Mouse (Mus musculus) hindbrain, embryonic 11.5 days (tissue): ENCODE results near the gene Eaf1. TPM values are rescaled to one million over a fixed set of nuclear protein-coding genes. Genes with fewer than 3 reads are reported as not detected.
"Not testable (repeated sequence)": the region's sequence is repeated elsewhere in the genome, so short reads cannot be mapped to it uniquely, and the experiment has no call there.

Experiments
- ATAC-seq: fragments of 200-750 bp; cut with Nextera tagmentation; 2 replicates; pipeline ENCODE4 v1.8.0; 2017; ENCODE audit warnings: mild to moderate bottlenecking, moderate TSS enrichment, moderate library complexity; ENCODE audit not compliant: low FRiP score
- DNase-seq: peaks from one replicate; pipeline ENCODE4 v3.0.0-alpha.2; 2015; ENCODE audit warnings: low spot score
- H3K27ac ChIP-seq: fragments of 300-500 bp; sonication (generic); 2 replicates; pipeline ENCODE4 v1.5.1; 2014; ENCODE audit warnings: mild to moderate bottlenecking, low read depth, low read length
- H3K27me3 ChIP-seq: fragments of 300-500 bp; sonication (generic); 2 replicates; pipeline ENCODE4 v1.6.1; 2014; ENCODE audit warnings: mild to moderate bottlenecking, low read length, moderate library complexity, mixed read lengths; ENCODE audit not compliant: control insufficient read depth, insufficient read depth
- H3K36me3 ChIP-seq: fragments of 300-500 bp; sonication (generic); 2 replicates; pipeline ENCODE4 v1.6.1; 2014; ENCODE audit warnings: mild to moderate bottlenecking, low read length, moderate library complexity, mixed read lengths; ENCODE audit not compliant: control insufficient read depth, insufficient read depth
- H3K4me1 ChIP-seq: fragments of 300-500 bp; sonication (generic); replicated peaks from 2 replicates; pipeline ENCODE4 v1.6.1; 2014; ENCODE audit warnings: low read length, mixed read lengths; ENCODE audit not compliant: control insufficient read depth, insufficient read depth
- H3K4me2 ChIP-seq: fragments of 300-500 bp; sonication (generic); replicated peaks from 2 replicates; pipeline ENCODE4 v1.6.1; 2014; ENCODE audit warnings: mild to moderate bottlenecking, low read depth, low read length
- H3K4me3 ChIP-seq: fragments of 300-500 bp; sonication (generic); 2 replicates; pipeline ENCODE4 v1.5.1; 2014; ENCODE audit warnings: low read depth, low read length
- H3K9ac ChIP-seq: fragments of 300-500 bp; sonication (generic); 2 replicates; pipeline ENCODE4 v1.6.1; 2014; ENCODE audit warnings: low read depth, low read length
- H3K9me3 ChIP-seq: fragments of 300-500 bp; sonication (generic); 2 replicates; pipeline ENCODE4 v1.6.1; 2016; ENCODE audit warnings: low read length; ENCODE audit not compliant: control insufficient read depth
- WGBS: fragments of 180-500 bp; shearing (Covaris S2); extraction: QIAGEN DNeasy Blood & Tissue Kit; methylation state at CpG from one replicate; pipeline ENCODE4 v1.1.7; 2014; 5-methylcytosine and 5-hydroxymethylcytosine counted together
- polyA plus RNA-seq: library from polyadenylated mRNA; unstranded; fragments of >200 nt; fragmentation: Nextera tagmentation; extraction: Ambion mirVana; gene quantifications from 2 replicates; pipeline ENCODE4 v1.2.1, GENCODE M21; 2014

Gene Eaf1
- polyA plus RNA-seq: 15.9 and 17.0 TPM in 2 replicates

DNA sequence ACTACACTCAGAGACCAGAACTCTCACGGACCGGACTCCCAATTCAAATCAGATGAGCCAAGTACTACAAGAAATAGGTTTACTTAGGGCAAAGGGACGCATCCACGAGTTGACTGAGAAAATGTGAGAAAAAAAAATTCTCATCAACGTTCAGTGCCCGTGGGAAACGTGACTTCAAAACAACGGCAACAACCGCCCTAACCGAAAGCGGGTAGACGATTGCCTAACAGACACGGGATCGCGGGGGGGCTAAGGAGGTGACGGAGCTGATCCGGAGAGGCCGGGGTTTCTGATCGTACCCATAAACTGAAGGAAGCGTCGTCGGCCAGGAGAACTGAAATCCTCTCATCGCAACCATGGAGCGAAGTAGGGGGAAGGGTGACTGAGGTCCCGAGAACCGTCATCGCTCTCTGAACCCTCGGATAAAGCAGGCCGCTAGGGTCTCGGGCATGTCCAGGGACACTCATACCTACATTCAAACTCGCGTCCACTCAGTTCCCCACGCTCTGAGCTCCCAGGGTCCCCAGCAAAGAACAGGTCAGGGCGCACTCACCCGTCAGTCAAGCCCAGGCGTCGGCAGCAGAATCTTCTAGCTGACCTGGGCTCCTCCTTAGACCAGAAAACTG lies at the start of gene Eaf1:
Eaf1 (plus strand) TSS at position 51 of the 626 bp plus-strand sequence.
- Histone ChIP-seq H3K27me3 (no peaks in the 10 kb centered on the region), H3K27ac (peak within 1 kb of the TSS; percentile 71; the same call in 1 of the 2 replicates), H3K4me1 (peaks cover 9% of the 10 kb centered on the region; the same call in 1 of the 2 replicates), H3K4me2 (peak within 1 kb of the TSS; percentile 54), H3K36me3 (no peaks in the 10 kb centered on the region; the same call in 1 of the 2 replicates), H3K9ac (peak within 1 kb of the TSS; percentile 85), H3K4me3 (peak within 1 kb of the TSS; percentile 90), H3K9me3 (no peaks in the 10 kb centered on the region)
- 1% methylated on average over 37 of the region's 37 CpGs for WGBS
- ATAC-seq (no peak; the same call in 1 of the 2 replicates), DNase-seq (peak; percentile 4)

DNA sequence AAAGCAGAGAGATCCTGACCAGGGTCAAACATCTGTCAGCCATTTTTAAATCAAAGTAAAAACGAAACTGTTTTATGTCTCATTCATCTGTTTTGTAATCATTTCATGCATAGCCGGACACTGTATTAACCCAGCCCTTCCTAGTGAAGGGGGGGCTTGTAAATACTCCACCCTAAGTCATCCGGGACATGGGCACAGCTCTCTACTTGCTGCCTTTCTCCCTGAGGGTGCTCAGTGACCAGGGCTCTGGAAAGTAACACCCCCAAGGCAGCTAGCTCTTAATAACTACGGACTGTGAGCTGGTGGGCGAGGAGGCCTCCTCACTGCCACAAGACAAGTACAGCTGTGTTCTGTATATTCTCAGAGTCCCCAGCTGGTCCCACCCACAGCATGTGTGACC lies 45.2 kb upstream of the Eaf1 start:
- Histone ChIP-seq H3K27ac (no peak overlapping the region), H3K27me3 (no peaks in the 10 kb centered on the region), H3K4me3 (no peak overlapping the region), H3K4me1 (no peaks in the 10 kb centered on the region), H3K4me2 (no peak overlapping the region), H3K9me3 (no peaks in the 10 kb centered on the region), H3K9ac (no peak overlapping the region), H3K36me3 (no peaks in the 10 kb centered on the region)
- WGBS: 74% methylated on average over 5 of the region's 5 CpGs
- no peak for DNase-seq
- no peak for ATAC-seq

DNA sequence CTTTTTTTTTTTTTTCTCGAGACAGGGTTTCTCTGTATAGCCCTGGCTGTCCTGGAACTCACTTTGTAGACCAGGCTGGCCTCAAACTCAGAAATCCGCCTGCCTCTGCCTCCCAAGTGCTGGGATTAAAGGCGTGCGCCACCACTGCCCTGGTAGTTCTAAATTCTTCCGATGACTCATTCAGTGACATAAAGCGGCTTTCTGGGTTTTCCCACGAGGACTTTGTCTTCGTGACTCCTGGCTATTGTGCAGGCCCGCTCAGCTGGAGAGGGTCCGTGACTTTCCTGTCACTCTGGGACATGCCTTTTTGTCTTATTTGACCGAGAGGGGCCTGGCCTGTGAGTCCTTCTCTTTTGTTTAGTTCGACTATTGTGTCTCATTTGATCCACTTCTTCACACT lies 40.3 kb upstream of the Eaf1 start:
- not testable (repeated sequence) for H3K27me3 ChIP-seq, H3K36me3 ChIP-seq, ATAC-seq, H3K4me3 ChIP-seq, H3K27ac ChIP-seq, H3K9ac ChIP-seq, H3K9me3 ChIP-seq, DNase-seq, H3K4me1 ChIP-seq, H3K4me2 ChIP-seq
- WGBS: 61% methylated on average over 12 of the region's 12 CpGs

DNA sequence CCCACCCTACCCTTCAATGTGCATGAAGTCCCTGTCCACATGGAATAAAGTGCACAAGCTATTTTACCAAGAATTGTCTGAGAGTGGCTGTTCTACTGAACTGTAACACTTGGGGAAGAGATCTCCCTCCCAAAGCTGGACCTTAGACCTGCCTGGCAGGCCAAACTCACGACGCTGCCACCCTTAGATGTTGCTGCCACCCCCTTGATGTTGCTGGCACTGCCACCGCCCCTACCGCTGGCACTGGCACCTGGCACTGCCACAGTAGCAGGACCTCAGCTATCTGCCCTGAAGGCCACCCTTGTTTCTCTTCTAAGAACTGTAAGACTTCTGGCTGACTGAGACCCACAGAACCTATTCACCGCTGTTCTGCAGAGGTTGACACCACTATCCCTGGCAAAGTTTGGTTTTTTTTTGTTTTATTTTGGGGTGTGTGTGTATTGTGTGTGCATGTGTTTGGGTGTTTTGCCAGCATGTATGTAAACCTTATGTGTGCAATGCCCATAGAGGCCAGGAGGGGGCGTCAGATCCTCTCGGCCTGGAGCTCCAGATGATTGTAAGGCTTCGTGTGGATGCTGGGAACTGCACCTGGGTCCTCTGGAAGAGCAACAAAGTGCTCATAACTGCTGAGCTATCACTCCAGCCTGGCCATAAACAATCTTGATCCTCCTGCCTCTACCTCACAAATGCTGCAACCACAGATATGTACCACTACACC lies 39.2 kb upstream of the Eaf1 start:
- 90% methylated on average over 8 of the region's 8 CpGs for WGBS
- no peak for DNase-seq
- Histone ChIP-seq H3K36me3 (no peaks in the 10 kb centered on the region), H3K27ac (no peak overlapping the region), H3K4me2 (no peak overlapping the region), H3K27me3 (no peaks in the 10 kb centered on the region), H3K9me3 (no peaks in the 10 kb centered on the region), H3K9ac (no peak overlapping the region), H3K4me1 (no peaks in the 10 kb centered on the region), H3K4me3 (no peak overlapping the region)
- ATAC-seq: no peak

DNA sequence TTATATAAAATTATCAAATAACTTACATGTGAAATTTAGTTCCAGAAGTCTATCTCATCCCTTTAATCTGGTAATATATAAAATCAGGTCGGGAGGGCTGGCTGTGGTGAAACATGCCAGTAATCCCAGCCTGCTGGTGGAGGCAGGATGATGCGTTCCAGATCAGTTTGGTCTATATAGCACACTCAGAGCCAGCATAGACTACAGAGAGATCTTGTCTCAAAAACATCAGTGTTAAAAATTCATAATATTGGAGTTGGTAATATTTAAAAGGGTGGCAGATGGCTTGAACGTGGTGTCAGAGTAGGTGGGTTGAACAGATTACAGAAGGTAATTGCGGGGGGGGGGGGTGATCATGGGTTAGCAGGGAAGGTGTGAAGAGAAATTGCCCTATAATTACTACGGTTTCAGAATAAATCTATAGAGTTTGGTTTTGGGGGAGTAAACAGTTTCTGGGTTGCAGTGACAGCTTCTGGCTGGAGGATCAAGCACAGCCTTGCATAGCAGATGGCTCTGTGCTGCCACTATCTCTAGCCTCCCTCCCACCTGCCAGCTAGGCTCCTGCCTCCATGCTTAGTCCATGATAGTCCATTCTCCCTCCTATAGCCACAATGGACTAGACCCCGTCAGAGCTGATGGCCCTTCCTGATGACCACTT lies 38.0 kb upstream of the Eaf1 start:
- Histone ChIP-seq H3K9me3 (no peaks in the 10 kb centered on the region), H3K4me1 (no peaks in the 10 kb centered on the region), H3K36me3 (no peaks in the 10 kb centered on the region), H3K27me3 (no peaks in the 10 kb centered on the region), H3K27ac (no peak overlapping the region), H3K4me3 (no peak overlapping the region), H3K9ac (no peak overlapping the region), H3K4me2 (no peak overlapping the region)
- 90% methylated on average over 6 of the region's 6 CpGs for WGBS
- DNase-seq (no peak), ATAC-seq (no peak)

DNA sequence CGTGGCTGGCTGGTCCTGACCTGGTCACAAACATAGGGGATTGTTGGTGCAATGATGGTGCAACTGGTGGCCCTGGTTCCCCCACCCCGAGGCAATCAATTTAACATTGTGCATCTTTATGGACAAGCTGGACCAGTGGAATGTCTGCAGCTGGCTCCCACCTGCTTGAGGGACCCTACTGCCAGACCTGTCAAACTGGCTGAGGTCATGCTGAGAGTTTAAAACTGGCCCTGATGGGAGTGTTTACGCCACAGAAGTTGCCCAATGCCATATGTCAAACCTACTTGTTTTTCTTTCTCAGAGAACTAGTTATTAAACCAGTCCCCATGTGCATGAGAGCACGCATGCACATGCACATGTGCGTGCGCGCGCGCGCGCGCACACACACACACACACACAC lies 36.2 kb upstream of the Eaf1 start:
- Histone ChIP-seq H3K4me3 (no peak overlapping the region), H3K27ac (no peak overlapping the region), H3K4me1 (no peaks in the 10 kb centered on the region), H3K36me3 (no peaks in the 10 kb centered on the region), H3K4me2 (no peak overlapping the region), H3K9me3 (no peaks in the 10 kb centered on the region), H3K27me3 (no peaks in the 10 kb centered on the region), H3K9ac (no peak overlapping the region)
- DNase-seq: no peak
- 86% methylated on average over 12 of the region's 12 CpGs for WGBS
- no peak for ATAC-seq

DNA sequence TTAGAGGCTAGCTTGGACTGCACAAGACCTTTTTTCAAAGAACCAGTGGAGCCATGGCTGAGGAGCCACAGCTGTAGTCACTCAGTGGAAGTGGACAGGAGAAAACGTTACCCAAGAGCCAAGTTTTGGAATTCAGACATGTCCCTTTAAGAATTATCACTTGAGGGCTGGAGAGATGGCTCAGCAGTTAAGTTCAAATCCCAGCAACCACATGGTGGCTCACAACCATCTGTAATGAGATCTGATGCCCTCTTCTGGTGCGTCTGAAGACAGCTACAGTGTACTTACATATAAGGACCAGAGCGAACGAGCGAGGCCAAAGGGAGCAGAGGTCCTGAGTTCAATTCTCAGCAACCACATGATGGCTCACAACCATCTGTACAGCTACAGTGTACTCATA lies 32.0 kb upstream of the Eaf1 start:
- H3K9ac ChIP-seq, DNase-seq: not testable (repeated sequence)
- WGBS: 72% methylated on average over 5 of the region's 5 CpGs

DNA sequence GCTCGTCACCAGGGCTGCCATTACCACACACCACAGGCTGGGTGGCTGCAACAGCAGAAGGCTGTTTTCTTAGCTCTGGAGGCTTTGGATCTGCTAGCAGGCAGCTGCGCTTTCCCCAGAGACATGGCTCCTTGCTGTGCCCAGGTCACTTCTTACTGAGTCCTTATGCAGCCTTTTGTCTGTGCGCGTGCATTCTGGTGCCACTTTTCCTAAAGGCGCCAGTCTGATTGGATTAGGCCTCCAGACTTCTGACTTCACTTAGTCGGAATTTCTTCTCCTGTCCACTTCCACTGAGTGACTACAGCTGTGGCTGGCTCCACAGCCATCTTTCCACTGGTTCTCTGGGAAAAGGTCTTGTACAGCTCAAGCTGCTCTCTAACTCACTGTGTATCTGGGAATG lies 31.3 kb upstream of the Eaf1 start:
- Histone ChIP-seq H3K4me2 (no peak overlapping the region), H3K27ac (no peak overlapping the region), H3K4me1 (no peaks in the 10 kb centered on the region), H3K9me3 (no peaks in the 10 kb centered on the region), H3K9ac (no peak overlapping the region), H3K36me3 (no peaks in the 10 kb centered on the region), H3K27me3 (no peaks in the 10 kb centered on the region), H3K4me3 (no peak overlapping the region)
- 80% methylated on average over 6 of the region's 6 CpGs for WGBS
- DNase-seq (no peak), ATAC-seq (no peak)

More for the DNA sequence above, 32.0 kb upstream of the Eaf1 start:
- H3K27me3 ChIP-seq, H3K4me1 ChIP-seq, H3K4me3 ChIP-seq, H3K36me3 ChIP-seq, H3K27ac ChIP-seq, H3K4me2 ChIP-seq, H3K9me3 ChIP-seq, ATAC-seq: not testable (repeated sequence)
